Mouse (Mus musculus): ENCODE measurements at regions not wholly inside any gene's neighbourhood (a gene's known extent, or its start where the extent isn't known, plus 50 kb on each side); places are given as distances from the start of the nearest gene placed in this dataset.

GRCm38 (mm10) chr7:135888598-135888997 is 172.4 kb upstream of the Mki67 start:
- DNase-seq (ENCODE audit: low spot score in 2 of 2): no peak

GRCm38 (mm10) chr7:135889016-135889726 is 173.0 kb upstream of the Mki67 start:
- peak in 1 of 2 experiments; percentile 5 for DNase-seq (ENCODE audit: low spot score in 2 of 2)

DNA sequence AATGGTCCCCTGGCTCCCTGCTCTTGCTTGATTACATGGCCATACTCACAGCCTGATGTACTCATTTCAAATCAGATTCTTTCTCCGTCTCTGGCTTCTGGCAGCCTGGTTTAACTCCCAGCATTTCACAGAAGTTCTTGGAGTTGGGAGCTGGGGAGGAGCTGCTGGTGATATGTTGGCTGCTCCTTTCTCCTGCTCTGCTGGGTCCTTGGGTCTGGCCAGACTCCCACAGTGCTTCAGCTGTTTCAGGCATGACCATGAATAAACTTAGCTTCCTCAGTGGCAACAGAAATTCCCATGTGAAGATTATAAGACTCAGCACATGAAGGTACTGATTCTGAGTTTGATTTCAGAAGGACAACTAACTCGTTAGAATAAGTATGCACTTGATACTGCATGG is 182.7 kb upstream of the Mki67 start:
- DNase-seq (ENCODE audit: low spot score in 2 of 2): no peak

DNA sequence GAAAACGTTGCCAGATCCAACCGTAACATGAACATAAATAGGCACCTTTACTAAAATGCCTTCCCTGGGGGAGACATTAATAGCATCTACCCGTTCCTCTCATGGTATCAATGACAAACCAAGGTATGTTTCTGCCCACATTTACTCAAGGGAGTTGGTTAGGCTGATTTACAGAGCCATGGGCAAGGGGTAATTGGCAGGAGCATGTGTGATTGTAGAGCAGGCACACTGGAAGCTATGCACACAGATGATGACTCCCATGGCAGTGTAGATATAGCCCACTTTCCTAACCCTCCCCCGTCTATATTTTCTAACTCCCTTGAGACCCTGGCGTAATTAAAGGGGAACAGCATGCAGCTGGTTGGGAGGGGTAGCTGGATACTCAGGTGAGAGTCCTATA is 183.6 kb upstream of the Mki67 start:
- no peak for DNase-seq (ENCODE audit: low spot score in 2 of 2)

GRCm38 (mm10) chr7:135900861-135901321 is 184.7 kb upstream of the Mki67 start:
- no peak for DNase-seq (ENCODE audit: low spot score in 2 of 2)

GRCm38 (mm10) chr7:135902106-135903055 is 186.2 kb upstream of the Mki67 start:
- no peak for DNase-seq (ENCODE audit: low spot score in 2 of 2)

DNA sequence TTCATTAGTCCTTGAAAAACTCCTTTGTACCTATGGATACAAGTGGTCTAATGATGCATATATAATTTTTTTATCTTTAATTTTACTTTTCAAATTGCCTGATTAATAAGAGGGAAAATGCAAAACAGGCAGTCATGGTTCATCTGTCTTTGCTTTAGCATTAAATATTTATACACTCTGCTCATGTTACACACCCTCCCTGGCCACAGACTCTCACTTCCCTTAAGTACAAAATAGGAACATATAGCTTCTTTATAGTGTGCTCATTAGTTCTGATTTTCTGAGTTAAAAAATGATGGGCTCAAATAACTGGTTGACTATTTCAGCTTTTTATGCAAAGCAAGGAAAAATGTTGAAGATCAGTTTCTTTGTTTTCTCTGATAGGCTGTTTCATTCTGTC is 195.2 kb upstream of the Mki67 start:
- DNase-seq (ENCODE audit: low spot score in 2 of 2): no peak

- no peak for DNase-seq (ENCODE audit: low spot score in 2 of 2)
Measured at GRCm38 (mm10) chr7:135913923-135914634, 197.9 kb upstream of the Mki67 start.

- no peak for DNase-seq (ENCODE audit: low spot score in 2 of 2)
Measured at GRCm38 (mm10) chr7:135923876-135924275, 207.7 kb upstream of the Mki67 start.

GRCm38 (mm10) chr7:135924641-135925040 is 208.5 kb upstream of the Mki67 start:
- no peak for DNase-seq (ENCODE audit: low spot score in 2 of 2)

DNA sequence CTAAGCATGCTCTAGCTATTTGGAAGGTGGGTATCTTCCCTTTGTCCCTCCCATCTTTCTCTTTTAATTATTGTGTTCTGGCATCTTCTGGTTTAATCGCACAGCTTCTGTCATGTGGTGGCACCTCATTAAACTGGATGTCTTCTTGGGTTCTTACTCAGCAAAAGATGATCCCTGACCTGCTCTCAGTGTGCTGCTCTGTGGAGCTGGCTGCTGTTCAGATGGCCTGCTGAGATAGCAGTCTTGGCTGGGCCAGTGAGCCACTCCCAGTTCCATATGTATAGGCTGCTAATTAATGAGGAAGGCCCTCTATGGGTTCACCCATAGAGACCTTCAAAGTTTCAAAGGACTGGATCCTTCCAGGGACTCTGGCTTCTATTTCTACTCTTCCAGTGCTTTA is 213.9 kb upstream of the Mki67 start:
- DNase-seq (ENCODE audit: low spot score in 2 of 2): no peak

GRCm38 (mm10) chr7:135932595-135933175 is 216.5 kb upstream of the Mki67 start:
- DNase-seq (ENCODE audit: low spot score in 2 of 2): no peak

DNA sequence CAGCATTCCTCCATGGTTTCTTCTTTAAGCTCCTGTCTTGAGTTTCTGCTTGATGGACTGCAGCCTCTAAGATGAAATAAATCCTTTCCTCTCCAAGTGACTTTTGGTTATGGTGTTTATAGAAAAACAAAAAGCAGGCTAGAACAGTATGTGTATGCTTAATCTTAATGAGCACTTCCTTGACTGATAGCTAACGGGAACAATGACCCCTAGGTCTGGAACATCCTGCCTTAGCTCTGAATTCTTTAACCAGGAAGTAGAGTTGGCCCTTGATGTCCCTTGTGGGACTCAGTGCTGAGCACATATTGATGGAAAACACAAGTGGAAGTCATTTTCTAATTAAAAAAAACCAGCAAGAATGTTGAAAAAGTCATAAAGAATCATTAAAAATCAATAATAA is 219.0 kb upstream of the Mki67 start:
- DNase-seq (ENCODE audit: low spot score in 2 of 2): no peak

DNA sequence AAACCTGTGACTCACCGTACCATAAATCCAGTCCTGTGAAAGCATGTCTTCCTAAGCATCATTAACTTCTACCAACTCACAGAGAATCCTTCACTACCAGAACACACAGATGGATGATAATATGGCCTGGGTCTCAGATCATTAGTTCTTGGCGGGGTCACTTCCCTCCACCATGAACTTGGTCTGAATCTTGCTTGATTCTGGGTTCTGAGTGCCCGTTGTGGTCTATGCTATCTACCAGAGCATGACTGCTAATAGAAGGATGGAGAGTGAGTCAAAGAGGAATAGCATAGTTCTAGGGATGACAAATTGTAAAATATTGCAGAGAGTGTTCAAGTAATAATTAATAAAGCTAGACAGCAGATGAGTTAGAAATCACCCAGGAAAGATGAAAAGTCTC is 221.3 kb upstream of the Mki67 start:
- DNase-seq (ENCODE audit: low spot score in 2 of 2): no peak

DNA sequence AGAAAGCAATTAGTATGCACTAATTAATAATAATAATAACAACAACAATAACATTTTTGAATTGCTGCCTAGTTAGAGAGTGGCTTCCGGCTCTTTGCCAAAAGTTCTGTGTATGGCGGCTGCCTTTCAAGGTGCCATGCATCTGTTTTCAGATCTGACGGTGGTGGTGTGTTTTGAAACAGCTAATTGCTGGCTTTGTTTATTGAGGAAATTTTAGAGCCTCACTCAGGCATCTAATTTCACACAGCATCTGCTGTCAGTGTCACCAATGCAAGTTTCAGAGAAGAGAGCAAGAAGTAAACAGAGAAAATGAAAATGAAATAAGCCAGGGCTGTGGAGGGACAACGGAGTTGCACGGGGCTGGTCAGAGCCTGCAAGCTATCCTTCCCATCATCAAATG is 223.2 kb upstream of the Mki67 start:
- DNase-seq (ENCODE audit: low spot score in 2 of 2): peak in 1 of 2 experiments; percentile 4

DNA sequence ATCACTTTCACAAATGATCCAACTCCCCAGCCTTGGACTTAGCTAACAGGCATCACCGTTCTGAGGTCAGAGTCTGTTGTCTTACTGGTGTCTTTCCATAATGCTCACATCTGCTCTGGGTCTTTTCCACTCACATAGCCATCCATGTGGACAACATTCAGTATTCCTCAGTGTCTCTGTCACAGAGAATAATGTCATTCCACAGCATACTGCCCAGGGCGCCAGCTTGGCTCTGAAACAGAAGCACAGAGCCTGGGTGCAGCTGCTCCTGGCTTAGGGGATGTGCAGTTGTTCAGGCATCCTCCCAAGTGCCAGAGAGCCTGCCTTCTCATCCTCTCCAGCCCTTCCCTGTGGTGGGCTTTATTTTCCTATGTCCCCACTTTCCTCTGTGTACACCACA is 226.7 kb upstream of the Mki67 start:
- no peak for DNase-seq (ENCODE audit: low spot score in 2 of 2)

- peak in 1 of 2 experiments; percentile 25 for DNase-seq (ENCODE audit: low spot score in 2 of 2)
Measured at GRCm38 (mm10) chr7:135946071-135946646, 230.0 kb upstream of the Mki67 start.

DNA sequence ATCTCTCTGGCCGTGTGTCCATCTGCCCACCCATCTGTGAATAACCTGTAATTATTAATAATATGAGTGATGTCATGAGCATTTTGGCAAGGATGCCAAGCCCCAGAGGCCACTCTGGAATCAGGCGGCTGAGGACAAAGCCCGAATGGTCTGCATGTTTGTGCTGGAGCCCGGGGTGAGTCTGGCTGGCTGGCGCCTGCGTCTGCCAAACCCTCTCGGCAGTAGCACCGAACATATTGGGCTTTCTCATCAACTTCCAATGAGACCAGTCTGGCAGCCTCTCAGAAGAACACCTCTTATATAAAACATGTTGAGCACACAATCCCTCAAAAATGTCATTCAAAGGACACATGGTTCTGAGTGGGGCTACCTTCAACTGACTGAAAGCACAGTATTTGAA is 244.9 kb upstream of the Mki67 start:
- peak; percentile 40 to 46 for DNase-seq (ENCODE audit: low spot score in 2 of 2)

- DNase-seq (ENCODE audit: low spot score in 2 of 2): peak; percentile 13 to 14
Measured at GRCm38 (mm10) chr7:135965528-135965927, 249.4 kb upstream of the Mki67 start.

- no peak for DNase-seq (ENCODE audit: low spot score in 2 of 2)
Measured at GRCm38 (mm10) chr7:135966231-135966630, 250.1 kb upstream of the Mki67 start.

GRCm38 (mm10) chr7:135968638-135969037 is 252.5 kb upstream of the Mki67 start:
- DNase-seq (ENCODE audit: low spot score in 2 of 2): no peak

All from right cerebral cortex, adult 2 months (tissue).